15 mouse cellular contexts compared by ENCODE assay signal in genomic region chr1:95605458-95605857, GRCm38 (mm10).
DNase-seq lines count a peak whose midpoint lies in the region; ATAC-seq and TF ChIP-seq lines count a peak whose summit lies in the region.
"Had no signal": no experiment of that assay in that cellular context is flagged by ENCODE, and none has a peak within 500 bp of the region (broad histone marks: within the 10 kb centered on the region; RNA-seq: fewer than 3 reads in every experiment).

No protein-coding gene starts in this region.

- in situ Hi-C loops in CH12.LX (cut with MboI; ENCODE audit: low pct_ligation_motif_present, low pct_unique_long_range_greater_than_20kb, low sequenced_read_pairs) = no loop called here

- no peaks in the 10 kb centered on the region for H3K27me3 ChIP-seq in embryonic facial prominence, embryonic 14.5 days (replicated peaks; ENCODE audit: control insufficient read depth, insufficient read depth, low read length)
- no peaks in the 10 kb centered on the region for H3K27me3 ChIP-seq in embryonic facial prominence, embryonic 10.5 days (replicated peaks; ENCODE audit: low read depth, poor library complexity, severe bottlenecking)
- H3K27me3 ChIP-seq in lung, embryonic 14.5 days (ENCODE audit: insufficient read depth, low read length) = no peaks in the 10 kb centered on the region
- H3K27me3 ChIP-seq in CH12.LX (replicated peaks) = no peaks in the 10 kb centered on the region
- H3K27me3 ChIP-seq: midbrain, embryonic 15.5 days had no signal

- TF ChIP-seq EP300 in CH12.LX (IDR thresholded peaks at IDR 0.05; ENCODE audit: low read length) = peak; percentile 85

- H3K9ac ChIP-seq in embryonic facial prominence, embryonic 14.5 days (ENCODE audit: low read depth, low read length) = no peak overlapping the region
- no peak overlapping the region for H3K9ac ChIP-seq in lung, embryonic 14.5 days
- H3K9ac ChIP-seq in CH12.LX (ENCODE audit: insufficient read depth, low read depth) = peak overlapping the region; percentile 60; the same call in 1 of the 2 replicates
- H3K9ac ChIP-seq: midbrain, embryonic 15.5 days had no signal

- H3K9me3 ChIP-seq in embryonic facial prominence, embryonic 14.5 days (ENCODE audit: control insufficient read depth, low read length) = no peaks in the 10 kb centered on the region
- no peaks in the 10 kb centered on the region for H3K9me3 ChIP-seq in embryonic facial prominence, embryonic 10.5 days
- H3K9me3 ChIP-seq in lung, embryonic 14.5 days (ENCODE audit: low read depth, low read length) = no peaks in the 10 kb centered on the region
- no peaks in the 10 kb centered on the region for H3K9me3 ChIP-seq in CH12.LX (replicated peaks; ENCODE audit: low read length)
- H3K9me3 ChIP-seq: G1E; midbrain, embryonic 15.5 days had no signal

- H3K4me1 ChIP-seq in embryonic facial prominence, embryonic 14.5 days (ENCODE audit: control insufficient read depth, insufficient read depth, low read length) = no peaks in the 10 kb centered on the region
- no peaks in the 10 kb centered on the region for H3K4me1 ChIP-seq in embryonic facial prominence, embryonic 10.5 days
- no peaks in the 10 kb centered on the region for H3K4me1 ChIP-seq in lung, embryonic 14.5 days (ENCODE audit: insufficient read depth)
- peaks cover 13 to 26% of the 10 kb centered on the region in 2 experiments; a peak in 3 of 4 replicates for H3K4me1 ChIP-seq in CH12.LX (ENCODE audit: control insufficient read depth in 1 of 2, insufficient read depth in 2 of 2)
- H3K4me1 ChIP-seq: midbrain, embryonic 15.5 days had no signal

- TF ChIP-seq CTCF in lung, embryonic 14.5 days (IDR thresholded peaks at IDR 0.05; ENCODE audit: low read depth) = no peak
- no peak for TF ChIP-seq CTCF in CH12.LX (conservative IDR thresholded peaks at IDR 0.05 in 1 of 2, IDR thresholded peaks at IDR 0.05 in 1 of 2; ENCODE audit: low read depth in 2 of 2, low read length in 2 of 2)

- no peak overlapping the region for H3K4me3 ChIP-seq in embryonic facial prominence, embryonic 14.5 days (ENCODE audit: low read depth, low read length)
- H3K4me3 ChIP-seq in embryonic facial prominence, embryonic 10.5 days = no peak overlapping the region
- no peak overlapping the region for H3K4me3 ChIP-seq in lung, embryonic 14.5 days (ENCODE audit: low read depth, low read length)
- no peak overlapping the region for H3K4me3 ChIP-seq in CH12.LX (replicated peaks in 1 of 3; ENCODE audit: low read depth in 2 of 3, low read length in 2 of 3, poor library complexity in 1 of 3)
- H3K4me3 ChIP-seq: heart, adult 2 months; midbrain, embryonic 15.5 days had no signal

- DNase-seq in embryonic facial prominence, embryonic 14.5 days (ENCODE audit: low spot score) = peak; percentile 75
- DNase-seq in embryonic facial prominence, embryonic 10.5 days (ENCODE audit: low spot score) = no peak
- peak; percentile 77 for DNase-seq in lung, embryonic 14.5 days
- DNase-seq in lung, postnatal 25 days (ENCODE audit: low spot score) = no peak
- peak; percentile 60 for DNase-seq in CH12.LX (ENCODE audit: extremely low read depth)
- DNase-seq in lung, postnatal 14 days = peak; percentile 5
- no peak for DNase-seq in left cerebral cortex, adult 8-10 months (ENCODE audit: low spot score in 2 of 2)
- DNase-seq in cerebellum, postnatal 10 days = no peak
- DNase-seq: cerebellum, adult 11 months; heart, adult 2 months; heart, postnatal 4 days; kidney, adult 2 months; layer of hippocampus, adult 9-11 months had no signal

- ATAC-seq in embryonic facial prominence, embryonic 14.5 days (ENCODE audit: low read depth) = peak; percentile 53; the same call in 1 of the 2 replicates
- peak; percentile 92 for ATAC-seq in lung, embryonic 14.5 days (ENCODE audit: insufficient read depth)
- ATAC-seq: midbrain, embryonic 15.5 days had no signal

- TF ChIP-seq POLR2A in CH12.LX (IDR thresholded peaks at IDR 0.05; ENCODE audit: low read depth, low read length) = no peak

- dilution Hi-C loops in CH12.LX (cut with MboI; ENCODE audit: extremely low pct_ligation_motif_present, extremely low pct_unique_long_range_greater_than_20kb, low sequenced_read_pairs) = no loop called here

- no peaks in the 10 kb centered on the region for H3K36me3 ChIP-seq in embryonic facial prominence, embryonic 14.5 days (ENCODE audit: control insufficient read depth, insufficient read depth, low read length)
- no peaks in the 10 kb centered on the region for H3K36me3 ChIP-seq in embryonic facial prominence, embryonic 10.5 days (replicated peaks)
- H3K36me3 ChIP-seq in lung, embryonic 14.5 days (ENCODE audit: insufficient read depth) = no peaks in the 10 kb centered on the region
- H3K36me3 ChIP-seq in CH12.LX (replicated peaks in 1 of 2; ENCODE audit: control insufficient read depth in 1 of 2, insufficient read depth in 1 of 2, low read length in 1 of 2) = no peaks in the 10 kb centered on the region
- H3K36me3 ChIP-seq: midbrain, embryonic 15.5 days had no signal

- no peak; the same call in 1 of the 2 replicates for TF ChIP-seq RAD21 in CH12.LX (IDR thresholded peaks at IDR 0.05; ENCODE audit: low read depth, low read length)

- 73% methylated on average over 2 of the region's 2 CpGs for WGBS in embryonic facial prominence, embryonic 14.5 days
- 85% methylated on average over 2 of the region's 2 CpGs for WGBS in embryonic facial prominence, embryonic 10.5 days
- 35% methylated on average over 2 of the region's 2 CpGs for WGBS in lung, embryonic 14.5 days

- peaks cover 3% of the 10 kb centered on the region; the same call in 1 of the 2 replicates for H3K79me2 ChIP-seq in CH12.LX (replicated peaks; ENCODE audit: control insufficient read depth, extremely low read depth, insufficient read depth, poor library complexity, severe bottlenecking)

- H3K4me2 ChIP-seq in embryonic facial prominence, embryonic 14.5 days (ENCODE audit: low read depth, low read length) = no peak overlapping the region
- H3K4me2 ChIP-seq in lung, embryonic 14.5 days = no peak overlapping the region
- H3K4me2 ChIP-seq in CH12.LX (ENCODE audit: insufficient read depth, low read depth, poor library complexity, severe bottlenecking) = peak overlapping the region; percentile 62
- H3K4me2 ChIP-seq: midbrain, embryonic 15.5 days had no signal

- no peak overlapping the region for H3K27ac ChIP-seq in embryonic facial prominence, embryonic 14.5 days (replicated peaks; ENCODE audit: low read depth, low read length)
- no peak overlapping the region for H3K27ac ChIP-seq in embryonic facial prominence, embryonic 10.5 days (replicated peaks)
- no peak overlapping the region for H3K27ac ChIP-seq in lung, embryonic 14.5 days (ENCODE audit: low read depth)
- H3K27ac ChIP-seq in CH12.LX (ENCODE audit: insufficient read depth, low read depth) = peak overlapping the region; percentile 83
- H3K27ac ChIP-seq: heart, adult 2 months; midbrain, embryonic 15.5 days had no signal

TF ChIP-seq in CH12.LX, 34 proteins besides CTCF, POLR2A, EP300 and RAD21:
- no peak for TF ChIP-seq ELF1 (IDR thresholded peaks at IDR 0.05; ENCODE audit: low read depth, low read length)
- no peak for TF ChIP-seq NRF1 (IDR thresholded peaks at IDR 0.05; ENCODE audit: low read depth, low read length)
- TF ChIP-seq KAT2A (IDR thresholded peaks at IDR 0.05; ENCODE audit: insufficient replicate concordance, low read length) = no peak
- TF ChIP-seq ZKSCAN1 (IDR thresholded peaks at IDR 0.05; ENCODE audit: borderline replicate concordance, low read depth, low read length) = no peak
- TF ChIP-seq SIN3A (IDR thresholded peaks at IDR 0.05; ENCODE audit: low read length) = 0 out of 2 replicates have a peak, but pooled peaks have one; percentile 33
- TF ChIP-seq BHLHE40 (IDR thresholded peaks at IDR 0.05; ENCODE audit: low read depth, low read length) = peak; percentile 92
- peak; percentile 88 for TF ChIP-seq TCF12 (IDR thresholded peaks at IDR 0.05; ENCODE audit: low read depth, low read length)
- no peak for TF ChIP-seq SMC3 (IDR thresholded peaks at IDR 0.05; ENCODE audit: low read depth, low read length)
- peak; percentile 92 for TF ChIP-seq ETS1 (conservative IDR thresholded peaks at IDR 0.05; ENCODE audit: low read depth, low read length)
- TF ChIP-seq NELFE (IDR thresholded peaks at IDR 0.05; ENCODE audit: low read depth, low read length) = no peak
- TF ChIP-seq HCFC1 (IDR thresholded peaks at IDR 0.05; ENCODE audit: low read depth, low read length) = no peak
- 0 out of 2 replicates have a peak, but pooled peaks have one; percentile 42 for TF ChIP-seq TBP (conservative IDR thresholded peaks at IDR 0.05; ENCODE audit: low read depth, low read length)
- no peak for TF ChIP-seq ZMIZ1 (IDR thresholded peaks at IDR 0.05; ENCODE audit: low read depth, low read length)
- TF ChIP-seq RCOR1 (conservative IDR thresholded peaks at IDR 0.05; ENCODE audit: low read depth, low read length) = no peak
- no peak for TF ChIP-seq POLR2AphosphoS2 (IDR thresholded peaks at IDR 0.05; ENCODE audit: low read depth, low read length)
- TF ChIP-seq MXI1 (IDR thresholded peaks at IDR 0.05; ENCODE audit: low read depth, low read length) = no peak; the same call in 1 of the 2 replicates
- no peak for TF ChIP-seq CHD2 (IDR thresholded peaks at IDR 0.05; ENCODE audit: low read length)
- 0 out of 2 replicates have a peak, but pooled peaks have one; percentile 44 for TF ChIP-seq IRF4 (IDR thresholded peaks at IDR 0.05; ENCODE audit: low read depth, low read length)
- TF ChIP-seq ZC3H11A (IDR thresholded peaks at IDR 0.05; ENCODE audit: low read depth, low read length) = no peak
- peak; percentile 63; the same call in 1 of the 2 replicates for TF ChIP-seq MEF2A (IDR thresholded peaks at IDR 0.05; ENCODE audit: borderline replicate concordance, low read depth, low read length)
- no peak for TF ChIP-seq MAFK (IDR thresholded peaks at IDR 0.05; ENCODE audit: insufficient replicate concordance, low read length)
- no peak for TF ChIP-seq MYC (IDR thresholded peaks at IDR 0.05; ENCODE audit: low read depth, low read length)

Comparison
In these comparisons a context has a peak if more than half of its experiments do, and no peak if none do; other contexts are left out.
1. DNase-seq: peak in embryonic facial prominence, embryonic 14.5 days (single experiment), lung, embryonic 14.5 days (single experiment), CH12.LX (single experiment) and lung, postnatal 14 days (single experiment); none in embryonic facial prominence, embryonic 10.5 days (single experiment), lung, postnatal 25 days (single experiment), left cerebral cortex, adult 8-10 months (0 of 2) and cerebellum, postnatal 10 days (0 of 2).